Mouse (Mus musculus) stomach, embryonic 16.5 days (tissue): ENCODE data around the gene Fxyd3. TPM values are rescaled to one million over a fixed set of nuclear protein-coding genes. Genes with fewer than 3 reads are reported as not detected.

Source experiments
- ATAC-seq: fragments of 200-750 bp; cut with Nextera tagmentation; 2 replicates; pipeline ENCODE4 v1.8.0; 2017; ENCODE audit warnings: moderate number of reproducible peaks, moderate TSS enrichment; ENCODE audit not compliant: insufficient read depth, low FRiP score
- H3K27ac ChIP-seq: fragments of 300-500 bp; sonication (generic); 2 replicates; pipeline ENCODE4 v1.5.1; 2014; ENCODE audit warnings: low read length
- H3K27me3 ChIP-seq: fragments of 300-500 bp; sonication (generic); 2 replicates; pipeline ENCODE4 v1.6.1; 2014; ENCODE audit warnings: low read length, control low read depth, mixed read lengths; ENCODE audit not compliant: control insufficient read depth, insufficient read depth
- H3K36me3 ChIP-seq: fragments of 300-500 bp; sonication (generic); 2 replicates; pipeline ENCODE4 v1.6.1; 2014; ENCODE audit warnings: low read length; ENCODE audit not compliant: control insufficient read depth, insufficient read depth
- H3K4me1 ChIP-seq: fragments of 300-500 bp; sonication (generic); 2 replicates; pipeline ENCODE4 v1.6.1; 2014; ENCODE audit warnings: low read length, control low read depth, mixed read lengths; ENCODE audit not compliant: control insufficient read depth, insufficient read depth
- H3K4me2 ChIP-seq: fragments of 300-500 bp; sonication (generic); 2 replicates; pipeline ENCODE4 v1.6.1; 2014; ENCODE audit warnings: low read depth, low read length, mixed read lengths
- H3K4me3 ChIP-seq: fragments of 300-500 bp; sonication (generic); replicated peaks from 2 replicates; pipeline ENCODE4 v1.5.1; 2014; ENCODE audit warnings: mild to moderate bottlenecking, low read length
- H3K9ac ChIP-seq: fragments of 300-500 bp; sonication (generic); 2 replicates; pipeline ENCODE4 v1.6.1; 2014; ENCODE audit warnings: low read length
- H3K9me3 ChIP-seq: fragments of 300-500 bp; sonication (generic); replicated peaks from 2 replicates; pipeline ENCODE4 v1.6.1; 2016; ENCODE audit warnings: low read length, control low read depth; ENCODE audit not compliant: control insufficient read depth
- WGBS: fragments of 180-500 bp; shearing (Covaris S2); extraction: QIAGEN DNeasy Blood & Tissue Kit; methylation state at CpG from one replicate; pipeline ENCODE4 v1.1.7; 2014; 5-methylcytosine and 5-hydroxymethylcytosine counted together
- polyA plus RNA-seq: library from polyadenylated mRNA; unstranded; fragments of >200 nt; fragmentation: Nextera tagmentation; extraction: Ambion mirVana; gene quantifications from 2 replicates; pipeline ENCODE4 v1.2.1, GENCODE M21; 2015

Gene Fxyd3
- polyA plus RNA-seq, 1 experiment from 2014 or later, result 497 TPM

DNA sequence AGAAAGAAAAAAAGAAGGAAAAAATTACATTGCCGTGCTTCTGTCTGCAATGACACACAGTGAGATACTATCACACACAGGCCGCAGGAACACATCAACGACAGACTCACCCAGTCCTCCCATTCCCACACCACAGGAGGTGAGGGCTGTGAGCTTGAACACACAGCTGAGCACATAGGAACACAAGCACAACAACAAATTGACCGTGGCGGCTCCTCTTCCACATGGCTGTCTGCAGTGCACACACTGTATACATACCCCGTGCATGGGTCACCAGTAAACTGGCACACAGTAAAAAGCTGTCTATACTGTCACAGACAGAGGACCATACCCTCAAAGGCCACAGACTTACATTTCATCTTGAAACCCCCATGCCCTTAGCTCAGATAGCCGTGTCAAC, 20.1 kb downstream of the Fxyd3 start:
- no peak for ATAC-seq
- peaks cover 23% of the 10 kb centered on the region for H3K4me1 ChIP-seq
- peaks cover 21% of the 10 kb centered on the region for H3K27me3 ChIP-seq
- no peaks in the 10 kb centered on the region for H3K36me3 ChIP-seq
- no peak overlapping the region for H3K4me3 ChIP-seq
- no peak overlapping the region for H3K4me2 ChIP-seq
- 72% methylated on average over 7 of the region's 7 CpGs for WGBS
- no peak overlapping the region for H3K9ac ChIP-seq
- no peaks in the 10 kb centered on the region for H3K9me3 ChIP-seq
- 0 out of 2 replicates have a peak overlapping the region, but pooled peaks have one; percentile 48 for H3K27ac ChIP-seq

DNA sequence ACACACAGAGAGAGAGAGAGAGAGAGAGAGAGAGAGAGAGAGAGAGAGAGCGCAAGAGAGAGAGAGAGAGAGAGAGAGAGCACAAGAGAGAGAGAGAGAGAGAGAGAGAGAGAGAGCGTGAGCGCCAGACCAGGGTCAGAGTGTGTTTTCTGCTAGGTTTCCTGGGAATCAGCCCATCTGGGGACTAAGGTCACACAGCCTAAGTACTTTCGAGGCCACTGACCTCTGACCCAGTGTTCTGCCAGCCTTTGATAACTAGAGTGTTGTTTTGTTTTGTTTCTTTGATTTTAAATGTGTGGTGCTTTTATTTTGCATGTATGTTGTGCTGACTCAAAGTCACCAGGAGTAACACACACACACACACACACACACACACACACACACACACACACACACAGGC, 20.6 kb downstream of the Fxyd3 start:
- no peak for ATAC-seq
- H3K4me1 ChIP-seq, result peaks cover 29% of the 10 kb centered on the region
- peak overlapping the region; percentile 53; the same call in 1 of the 2 replicates for H3K4me2 ChIP-seq

DNA sequence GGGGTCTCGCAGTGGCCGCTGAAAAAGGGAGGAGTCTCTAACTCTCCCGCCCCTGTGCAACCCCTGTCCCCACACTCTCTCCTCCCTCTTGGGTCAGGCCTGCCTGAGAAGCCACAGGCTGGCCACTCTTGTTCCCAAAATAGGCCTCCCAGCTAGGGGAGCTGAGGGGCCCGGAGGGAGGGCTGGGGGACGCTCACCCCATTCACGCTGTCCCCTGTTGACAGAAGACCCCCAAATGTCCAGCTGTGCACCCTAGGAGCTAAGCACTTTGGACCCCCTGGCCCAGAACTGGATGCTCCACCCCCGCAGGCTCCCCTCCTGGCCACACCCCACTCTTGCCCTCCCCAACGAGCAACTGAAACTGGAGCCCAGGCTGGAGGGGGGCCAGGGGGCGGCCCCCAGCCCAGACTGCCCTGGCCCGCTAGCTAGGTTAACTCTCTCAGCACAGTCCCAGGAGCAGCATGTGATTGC, 21.1 kb downstream of the Fxyd3 start:
- H3K27ac ChIP-seq, result peak overlapping the region; percentile 86
- peaks cover 34% of the 10 kb centered on the region for H3K4me1 ChIP-seq
- no peaks in the 10 kb centered on the region for H3K36me3 ChIP-seq
- H3K27me3 ChIP-seq, result peaks cover 31% of the 10 kb centered on the region
- H3K4me3 ChIP-seq, result peak overlapping the region; percentile 49
- 7% methylated on average over 10 of the region's 10 CpGs for WGBS
- H3K9me3 ChIP-seq, result no peaks in the 10 kb centered on the region
- ATAC-seq, result peak; percentile 86
- H3K4me2 ChIP-seq, result peak overlapping the region; percentile 53
- H3K9ac ChIP-seq, result peak overlapping the region; percentile 65

More for the DNA sequence above, 20.6 kb downstream of the Fxyd3 start:
- H3K4me3 ChIP-seq, result no peak overlapping the region
- peaks cover 27% of the 10 kb centered on the region for H3K27me3 ChIP-seq
- no peak overlapping the region for H3K9ac ChIP-seq
- H3K36me3 ChIP-seq, result no peaks in the 10 kb centered on the region
- WGBS, result 22% methylated on average over 3 of the region's 4 CpGs
- peak overlapping the region; percentile 48; the same call in 1 of the 2 replicates for H3K27ac ChIP-seq
- no peaks in the 10 kb centered on the region for H3K9me3 ChIP-seq

DNA sequence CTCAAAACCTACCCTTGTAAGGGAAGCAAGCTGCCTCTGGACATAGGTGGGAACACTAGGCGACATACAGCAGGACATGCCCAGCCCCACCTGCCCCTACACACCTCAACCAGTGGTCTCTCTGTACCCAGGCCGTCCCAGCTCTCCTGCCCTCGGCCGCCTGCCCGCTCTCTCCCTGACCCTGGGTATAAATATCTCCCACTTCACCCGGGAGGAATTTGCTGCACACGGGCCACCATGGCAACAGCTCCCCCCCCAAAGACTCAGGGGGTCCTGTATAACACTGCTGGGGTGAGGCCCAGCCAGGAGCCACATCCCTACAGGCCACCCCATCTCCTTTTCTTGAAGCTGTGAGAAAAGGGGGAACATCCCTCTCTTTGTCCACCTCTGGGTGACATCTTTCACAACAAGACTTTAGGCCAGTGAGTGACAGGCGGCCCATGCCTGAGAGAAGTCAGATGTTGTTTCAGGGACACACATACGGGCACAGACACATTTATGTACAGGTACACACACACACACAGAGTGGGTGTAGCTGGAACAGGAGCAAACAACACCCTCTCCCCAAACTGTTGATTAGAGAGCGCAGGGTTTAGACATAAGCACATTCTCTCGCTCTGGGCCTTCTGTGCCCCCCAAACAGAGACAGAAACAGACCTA, 21.7 kb downstream of the Fxyd3 start:
- Histone ChIP-seq H3K36me3 (no peaks in the 10 kb centered on the region), H3K27me3 (peaks cover 37% of the 10 kb centered on the region), H3K9me3 (no peaks in the 10 kb centered on the region), H3K4me3 (peak overlapping the region; percentile 49), H3K4me1 (peaks cover 40% of the 10 kb centered on the region), H3K27ac (peak overlapping the region; percentile 86), H3K9ac (peak overlapping the region; percentile 65), H3K4me2 (peak overlapping the region; percentile 53)
- no peak for ATAC-seq
- 39% methylated on average over 11 of the region's 11 CpGs for WGBS

GRCm38 (mm10) chr7:31053882-31054447, 22.5 kb downstream of the Fxyd3 start:
- Histone ChIP-seq H3K4me2 (peak overlapping the region; percentile 53), H3K9ac (0 out of 2 replicates have a peak overlapping the region, but pooled peaks have one; percentile 43), H3K4me3 (no peak overlapping the region), H3K4me1 (peaks cover 39% of the 10 kb centered on the region), H3K27ac (0 out of 2 replicates have a peak overlapping the region, but pooled peaks have one; percentile 19), H3K9me3 (no peaks in the 10 kb centered on the region), H3K36me3 (no peaks in the 10 kb centered on the region), H3K27me3 (peaks cover 45% of the 10 kb centered on the region)
- no peak for ATAC-seq
- 36% methylated on average over 10 of the region's 10 CpGs for WGBS

GRCm38 (mm10) chr7:31052636-31053434, 23.7 kb downstream of the Fxyd3 start:
- peak overlapping the region; percentile 22 for H3K4me3 ChIP-seq
- no peaks in the 10 kb centered on the region for H3K36me3 ChIP-seq
- peak overlapping the region; percentile 45 for H3K4me2 ChIP-seq
- ATAC-seq, result peak; percentile 51; the same call in 1 of the 2 replicates
- H3K9ac ChIP-seq, result peak overlapping the region; percentile 34
- peaks cover 45% of the 10 kb centered on the region for H3K27me3 ChIP-seq
- H3K27ac ChIP-seq, result no peak overlapping the region
- peaks cover 37% of the 10 kb centered on the region for H3K4me1 ChIP-seq
- H3K9me3 ChIP-seq, result no peaks in the 10 kb centered on the region
- WGBS, result 4% methylated on average over 34 of the region's 34 CpGs

DNA sequence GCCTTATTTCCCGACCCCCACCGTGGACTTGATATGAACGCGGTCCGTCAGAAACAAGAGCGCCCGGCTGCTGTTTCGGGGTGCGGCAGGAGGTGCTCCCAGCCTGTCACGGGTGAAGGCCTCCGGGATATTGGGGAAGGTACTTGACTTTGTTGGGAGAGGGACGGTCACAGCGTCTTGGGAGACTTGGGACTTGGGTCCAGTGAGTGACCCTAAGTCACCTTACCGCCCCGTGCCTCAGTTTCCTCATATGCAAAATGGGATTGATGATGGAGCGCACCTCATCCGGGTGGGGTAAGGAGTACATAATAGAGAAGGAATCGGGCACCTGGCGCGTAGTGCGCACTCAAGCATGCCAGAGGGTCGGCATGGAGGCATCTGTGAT, 24.3 kb downstream of the Fxyd3 start:
- WGBS, result 8% methylated on average over 22 of the region's 22 CpGs

DNA sequence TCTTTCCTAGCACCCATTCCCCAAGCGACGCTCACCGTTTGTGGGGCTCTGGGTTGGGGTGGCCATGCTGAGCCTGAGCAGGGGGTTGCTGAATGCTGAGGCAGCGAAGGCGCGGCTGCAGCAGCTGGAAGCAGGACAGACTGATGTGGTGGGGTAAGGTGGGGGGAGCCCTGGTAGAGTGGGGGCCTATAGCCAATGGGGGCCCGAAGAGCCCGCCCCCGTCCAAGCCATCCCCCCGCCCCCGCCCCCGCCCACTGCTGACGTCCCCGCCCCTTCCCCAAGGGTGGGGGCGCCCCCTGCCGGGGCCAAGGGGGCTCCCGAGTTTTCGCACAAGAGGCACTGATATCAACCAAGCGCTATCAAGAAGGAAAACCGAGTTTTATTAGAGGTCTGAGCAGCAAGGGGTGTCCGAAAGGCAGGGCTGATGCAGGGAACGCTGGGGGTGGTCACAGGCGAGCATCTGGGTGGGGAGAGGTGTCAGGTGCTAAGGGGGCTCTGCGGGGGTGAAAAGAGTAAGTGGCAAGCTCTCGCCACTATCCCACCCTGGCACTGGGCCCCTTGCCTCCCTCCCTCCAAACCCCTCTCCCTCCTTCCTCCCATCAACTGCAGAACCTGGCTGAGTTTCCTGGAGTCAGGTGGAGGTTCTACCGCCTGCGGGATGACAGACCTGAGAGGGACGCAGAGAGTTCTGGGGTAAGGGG, 25.0 kb downstream of the Fxyd3 start, which contains the start of gene Fxyd7:
TSS of gene Fxyd7 (minus strand) at position 147 of the 701 bp plus-strand sequence.
- peak within 1 kb of the TSS; percentile 42 for H3K9ac ChIP-seq
- peak within 1 kb of the TSS; percentile 33 for H3K4me3 ChIP-seq
- 4% methylated on average over 27 of the region's 28 CpGs for WGBS
- no peak within 1 kb of the TSS for H3K27ac ChIP-seq
- H3K4me2 ChIP-seq, result peak within 1 kb of the TSS; percentile 51
- no peaks in the 10 kb centered on the region for H3K36me3 ChIP-seq
- H3K4me1 ChIP-seq, result peaks cover 37% of the 10 kb centered on the region
- no peaks in the 10 kb centered on the region for H3K9me3 ChIP-seq
- H3K27me3 ChIP-seq, result peaks cover 45% of the 10 kb centered on the region
- ATAC-seq, result no peak

More for the DNA sequence above, 24.3 kb downstream of the Fxyd3 start:
- Histone ChIP-seq H3K9ac (peak overlapping the region; percentile 34), H3K9me3 (no peaks in the 10 kb centered on the region), H3K4me2 (peak overlapping the region; percentile 45), H3K36me3 (no peaks in the 10 kb centered on the region), H3K4me1 (peaks cover 37% of the 10 kb centered on the region), H3K27ac (no peak overlapping the region), H3K4me3 (peak overlapping the region; percentile 22), H3K27me3 (peaks cover 45% of the 10 kb centered on the region)
- ATAC-seq, result no peak
